Mouse (Mus musculus) erythroblast, embryonic 14.5 days (primary cell): ENCODE measurements around the gene Eva1b.

Experiments
- GATA1 ChIP-seq: IDR thresholded peaks from 2 replicates; pipeline ENCODE4 v1.6.1; 2012; ENCODE audit warnings: low read length, inconsistent platforms, mixed read lengths
- TAL1 ChIP-seq: IDR thresholded peaks from 3 replicates; pipeline ENCODE4 v1.6.1; 2012; ENCODE audit warnings: low read length, inconsistent platforms, mixed read lengths

- TF ChIP-seq TAL1 (no peak), GATA1 (no peak)
These were observed 2.1 kb upstream of the Eva1b start for GRCm38 (mm10) chr4:126145396-126145795.
